Mouse (Mus musculus) embryonic facial prominence, embryonic 10.5 days (tissue): ENCODE measurements around the gene Gm28043. TPM values are rescaled to one million over a fixed set of nuclear protein-coding genes. Genes with fewer than 3 reads are reported as not detected.

Source experiments
- DNase-seq: peaks from one replicate; pipeline ENCODE4 v3.0.0-alpha.2; 2017; ENCODE audit warnings: low spot score
- H3K27ac ChIP-seq: fragments of 300-500 bp; sonication (generic); replicated peaks from 2 replicates; pipeline ENCODE4 v1.5.1; 2016; ENCODE audit warnings: mild to moderate bottlenecking
- H3K27me3 ChIP-seq: fragments of 300-500 bp; sonication (generic); replicated peaks from 2 replicates; pipeline ENCODE4 v1.6.1; 2016; ENCODE audit warnings: low read depth, mild to moderate bottlenecking; ENCODE audit not compliant: poor library complexity, severe bottlenecking
- H3K36me3 ChIP-seq: fragments of 300-500 bp; sonication (generic); replicated peaks from 2 replicates; pipeline ENCODE4 v1.6.1; 2016; ENCODE audit warnings: mild to moderate bottlenecking, moderate library complexity
- H3K4me1 ChIP-seq: fragments of 300-500 bp; sonication (generic); 2 replicates; pipeline ENCODE4 v1.6.1; 2016
- H3K4me3 ChIP-seq: fragments of 300-500 bp; sonication (generic); 2 replicates; pipeline ENCODE4 v1.5.1; 2016; ENCODE audit warnings: mild to moderate bottlenecking, moderate library complexity
- H3K9me3 ChIP-seq: fragments of 300-500 bp; sonication (generic); 2 replicates; pipeline ENCODE4 v1.6.1; 2016; ENCODE audit warnings: mild to moderate bottlenecking
- WGBS: fragments of 180-500 bp; shearing (Covaris S2); methylation state at CpG from one replicate; pipeline ENCODE4 v1.1.7; 2016; 5-methylcytosine and 5-hydroxymethylcytosine counted together
- polyA plus RNA-seq: library from polyadenylated mRNA; unstranded; fragments of >200 nt; fragmentation: Nextera tagmentation; extraction: Ambion mirVana; gene quantifications from 2 replicates; pipeline ENCODE4 v1.2.1, GENCODE M21; 2016

The Gm28043 gene
- polyA plus RNA-seq, 1 experiment from 2014 or later, result 3.5 TPM

DNA sequence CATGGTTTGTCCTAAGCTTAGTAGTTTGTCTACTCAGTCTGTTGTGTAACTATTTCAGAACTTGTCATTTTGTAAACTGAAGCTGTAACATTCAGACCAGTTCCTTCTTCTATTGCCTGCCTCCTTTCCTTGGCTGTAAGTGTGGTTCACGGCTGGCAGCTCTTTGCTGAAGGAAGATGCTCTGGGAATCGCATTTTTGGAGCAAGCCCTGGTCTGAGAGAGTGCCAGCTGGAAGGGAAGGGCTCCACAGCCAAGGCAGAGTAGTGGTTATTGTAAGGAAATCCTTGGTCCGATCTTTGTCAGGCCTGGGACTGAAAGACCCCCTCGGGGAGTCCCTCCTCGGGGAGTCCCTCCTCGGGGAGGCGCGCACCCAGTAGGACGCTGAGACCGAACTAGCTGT, 73.9 kb downstream of the Gm28043 start:
- 94% methylated on average over 10 of the region's 10 CpGs for WGBS
- Histone ChIP-seq H3K4me1 (no peaks in the 10 kb centered on the region), H3K36me3 (peaks cover 97% of the 10 kb centered on the region), H3K9me3 (no peaks in the 10 kb centered on the region), H3K27me3 (no peaks in the 10 kb centered on the region), H3K4me3 (no peak overlapping the region), H3K27ac (no peak overlapping the region)
- DNase-seq, result no peak

DNA sequence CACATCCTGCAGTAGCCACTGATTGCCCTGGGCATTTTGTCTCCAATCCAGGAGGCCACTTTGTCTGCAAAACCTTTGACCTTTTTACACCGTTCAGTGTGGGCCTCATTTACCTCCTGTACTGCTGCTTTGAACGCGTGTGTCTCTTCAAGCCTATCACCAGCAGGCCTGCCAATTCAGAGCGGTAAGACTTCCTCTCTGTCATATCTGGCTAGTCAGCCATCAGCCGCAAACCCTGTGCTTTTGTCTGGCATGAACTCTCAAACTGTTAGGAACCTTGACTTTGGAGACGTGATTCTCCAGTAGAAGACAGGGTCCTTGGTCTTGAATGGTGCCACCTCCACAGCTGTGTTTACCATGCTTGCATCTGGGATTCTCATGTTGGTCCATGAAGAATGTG, 75.6 kb downstream of the Gm28043 start:
- no peaks in the 10 kb centered on the region for H3K27me3 ChIP-seq
- H3K27ac ChIP-seq, result no peak overlapping the region
- H3K36me3 ChIP-seq, result peaks cover 97% of the 10 kb centered on the region
- no peak overlapping the region for H3K4me3 ChIP-seq
- H3K9me3 ChIP-seq, result no peaks in the 10 kb centered on the region
- no peaks in the 10 kb centered on the region for H3K4me1 ChIP-seq
- DNase-seq, result no peak
- 83% methylated on average over 6 of the region's 6 CpGs for WGBS

DNA sequence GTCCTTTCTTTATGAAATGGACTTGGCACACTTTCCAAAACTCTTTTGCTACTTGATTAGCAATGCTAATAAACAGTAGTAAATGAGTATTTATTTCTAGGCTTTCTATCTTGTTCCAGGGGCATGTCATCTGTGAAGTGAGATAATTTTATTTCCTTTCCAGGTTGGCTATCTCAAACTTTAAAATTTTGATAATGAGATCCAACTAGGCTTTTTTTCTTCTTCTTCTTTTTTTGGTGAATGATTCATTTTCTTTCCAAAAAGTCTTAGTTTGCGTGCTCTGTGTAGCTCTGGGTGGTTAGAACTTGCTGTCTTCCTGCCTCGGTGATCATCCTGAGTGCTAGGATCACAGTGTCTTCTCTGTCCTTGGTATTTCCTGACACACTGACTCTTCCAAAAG, 78.2 kb downstream of the Gm28043 start:
- H3K36me3 ChIP-seq, result peaks cover 97% of the 10 kb centered on the region
- 93% methylated on average over 2 of the region's 2 CpGs for WGBS

DNA sequence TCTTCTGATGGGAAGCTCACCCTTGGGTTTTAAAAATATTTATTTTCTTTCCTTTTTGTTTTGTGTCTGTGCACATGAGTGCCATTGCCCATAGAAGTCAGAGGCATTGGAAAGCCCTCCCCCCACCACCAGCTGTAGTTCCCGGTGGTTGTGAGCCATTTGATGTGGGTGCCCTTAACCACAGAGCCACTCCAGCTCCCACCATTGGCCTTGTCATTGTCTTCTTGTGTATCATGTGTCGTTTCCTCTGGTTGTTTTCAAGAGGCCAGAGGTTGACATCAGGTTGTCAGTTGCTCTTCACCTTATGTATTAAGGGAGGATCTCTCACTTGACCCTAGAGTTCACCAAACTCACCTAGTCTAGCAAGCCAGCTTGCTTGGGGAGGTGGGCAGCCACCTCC, 78.9 kb downstream of the Gm28043 start:
- no peak overlapping the region for H3K4me3 ChIP-seq
- 81% methylated on average over 2 of the region's 2 CpGs for WGBS
- H3K27ac ChIP-seq, result no peak overlapping the region
- peaks cover 97% of the 10 kb centered on the region for H3K36me3 ChIP-seq
- H3K27me3 ChIP-seq, result no peaks in the 10 kb centered on the region
- H3K4me1 ChIP-seq, result no peaks in the 10 kb centered on the region
- H3K9me3 ChIP-seq, result no peaks in the 10 kb centered on the region
- no peak for DNase-seq

More for the DNA sequence above, 78.2 kb downstream of the Gm28043 start:
- Histone ChIP-seq H3K27me3 (no peaks in the 10 kb centered on the region), H3K4me1 (no peaks in the 10 kb centered on the region), H3K27ac (no peak overlapping the region), H3K4me3 (no peak overlapping the region), H3K9me3 (no peaks in the 10 kb centered on the region)
- no peak for DNase-seq

GRCm38 (mm10) chr17:29694516-29694915, 79.8 kb downstream of the Gm28043 start:
- Histone ChIP-seq H3K9me3 (no peaks in the 10 kb centered on the region), H3K4me1 (no peaks in the 10 kb centered on the region), H3K27ac (no peak overlapping the region), H3K36me3 (peaks cover 98% of the 10 kb centered on the region), H3K4me3 (no peak overlapping the region), H3K27me3 (no peaks in the 10 kb centered on the region)
- no peak for DNase-seq
- whole genome bisulfite sequencing, result 84% methylated on average over 4 of the region's 4 CpGs

- Histone ChIP-seq H3K9me3 (no peaks in the 10 kb centered on the region), H3K27ac (no peak overlapping the region), H3K36me3 (peaks cover 98% of the 10 kb centered on the region), H3K4me3 (no peak overlapping the region), H3K27me3 (no peaks in the 10 kb centered on the region), H3K4me1 (no peaks in the 10 kb centered on the region)
- 94% methylated on average over 8 of the region's 8 CpGs for WGBS
- no peak for DNase-seq
Observed at GRCm38 (mm10) chr17:29696940-29697339, 82.3 kb downstream of the Gm28043 start.

GRCm38 (mm10) chr17:29698421-29698820, 83.7 kb downstream of the Gm28043 start:
- H3K9me3 ChIP-seq, result no peaks in the 10 kb centered on the region
- DNase-seq, result no peak
- H3K4me3 ChIP-seq, result no peak overlapping the region
- H3K4me1 ChIP-seq, result no peaks in the 10 kb centered on the region
- H3K36me3 ChIP-seq, result peaks cover 100% of the 10 kb centered on the region
- WGBS, result 92% methylated on average over 6 of the region's 6 CpGs
- H3K27ac ChIP-seq, result no peak overlapping the region
- no peaks in the 10 kb centered on the region for H3K27me3 ChIP-seq

DNA sequence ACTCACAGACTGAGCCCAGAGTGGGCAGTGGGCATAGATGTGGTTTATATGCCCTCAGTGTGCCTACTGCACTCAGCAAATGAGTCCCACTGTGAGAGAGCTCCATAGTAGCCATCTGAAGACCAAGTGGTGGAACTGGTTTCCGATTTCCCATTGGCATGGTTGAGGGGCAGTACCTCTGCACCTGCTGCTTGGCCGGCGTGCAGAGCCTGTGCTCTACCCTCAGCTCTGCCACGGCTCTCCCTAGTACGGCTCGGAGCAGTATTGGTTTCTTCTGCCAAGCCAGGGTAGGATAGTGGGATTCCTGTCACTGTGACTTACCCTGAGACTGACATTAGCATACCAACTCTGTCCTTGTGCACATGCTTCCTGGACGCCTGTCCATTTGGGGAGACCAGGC, 85.9 kb downstream of the Gm28043 start:
- no peak overlapping the region for H3K4me3 ChIP-seq
- DNase-seq, result no peak
- H3K36me3 ChIP-seq, result peaks cover 98% of the 10 kb centered on the region
- no peaks in the 10 kb centered on the region for H3K27me3 ChIP-seq
- H3K27ac ChIP-seq, result no peak overlapping the region
- no peaks in the 10 kb centered on the region for H3K9me3 ChIP-seq
- 92% methylated on average over 7 of the region's 7 CpGs for WGBS
- no peaks in the 10 kb centered on the region; the same call in 1 of the 2 replicates for H3K4me1 ChIP-seq

GRCm38 (mm10) chr17:29702938-29703710, 88.4 kb downstream of the Gm28043 start:
- H3K4me3 ChIP-seq, result no peak overlapping the region
- no peak overlapping the region for H3K27ac ChIP-seq
- DNase-seq, result no peak
- 85% methylated on average over 4 of the region's 4 CpGs for WGBS
- peaks cover 81% of the 10 kb centered on the region for H3K36me3 ChIP-seq
- H3K27me3 ChIP-seq, result no peaks in the 10 kb centered on the region
- peaks cover 17% of the 10 kb centered on the region for H3K4me1 ChIP-seq
- no peaks in the 10 kb centered on the region for H3K9me3 ChIP-seq

DNA sequence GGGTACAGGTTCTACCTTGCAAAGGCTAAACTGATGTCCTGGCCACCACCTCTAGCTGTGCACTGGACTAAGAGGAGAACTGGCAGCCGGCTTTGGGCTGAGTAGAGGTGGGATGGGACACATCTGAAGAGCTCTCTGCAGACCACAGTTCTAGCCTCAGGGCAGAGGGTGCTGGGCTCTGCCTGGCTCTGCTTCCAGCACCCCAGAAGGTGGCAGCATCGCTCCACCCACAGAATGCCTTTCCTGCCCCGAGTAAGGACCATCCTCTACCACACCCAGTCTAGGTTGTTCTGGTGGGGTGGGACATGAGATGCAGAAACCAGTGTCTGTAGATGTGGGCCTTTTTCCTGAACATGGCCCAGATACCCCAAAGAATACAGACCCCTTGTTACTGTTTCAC, 90.1 kb downstream of the Gm28043 start:
- Histone ChIP-seq H3K27me3 (no peaks in the 10 kb centered on the region), H3K4me3 (no peak overlapping the region), H3K9me3 (no peaks in the 10 kb centered on the region), H3K36me3 (peaks cover 66% of the 10 kb centered on the region), H3K27ac (0 out of 2 replicates have a peak overlapping the region, but pooled peaks have one; percentile 31), H3K4me1 (peaks cover 32% of the 10 kb centered on the region)
- DNase-seq, result peak; percentile 74
- WGBS, result 36% methylated on average over 3 of the region's 3 CpGs

DNA sequence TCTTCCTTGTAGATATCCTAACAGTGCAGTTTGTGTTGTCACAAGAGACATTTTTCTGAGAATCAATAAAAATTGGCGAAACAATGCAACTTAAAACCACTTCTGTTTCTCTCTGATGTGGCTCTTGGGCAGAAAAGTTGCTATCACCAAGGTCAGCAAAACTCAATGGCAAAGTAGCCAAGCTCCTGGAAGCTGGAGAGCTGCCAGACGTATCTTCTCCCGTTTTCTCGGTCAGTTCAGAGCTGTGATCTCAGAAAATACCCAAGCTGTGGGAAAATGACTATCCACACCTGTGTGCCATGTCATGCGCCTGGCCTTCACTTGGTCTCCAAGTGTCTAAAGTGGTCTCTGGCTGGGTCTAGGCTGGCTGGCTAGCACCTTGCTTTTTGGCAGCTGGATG, 91.2 kb downstream of the Gm28043 start:
- DNase-seq, result no peak
- no peaks in the 10 kb centered on the region for H3K9me3 ChIP-seq
- no peaks in the 10 kb centered on the region for H3K27me3 ChIP-seq
- WGBS, result 91% methylated on average over 5 of the region's 5 CpGs
- H3K4me3 ChIP-seq, result no peak overlapping the region
- H3K36me3 ChIP-seq, result peaks cover 62% of the 10 kb centered on the region
- 0 out of 2 replicates have a peak overlapping the region, but pooled peaks have one; percentile 11 for H3K27ac ChIP-seq
- H3K4me1 ChIP-seq, result peaks cover 41% of the 10 kb centered on the region

DNA sequence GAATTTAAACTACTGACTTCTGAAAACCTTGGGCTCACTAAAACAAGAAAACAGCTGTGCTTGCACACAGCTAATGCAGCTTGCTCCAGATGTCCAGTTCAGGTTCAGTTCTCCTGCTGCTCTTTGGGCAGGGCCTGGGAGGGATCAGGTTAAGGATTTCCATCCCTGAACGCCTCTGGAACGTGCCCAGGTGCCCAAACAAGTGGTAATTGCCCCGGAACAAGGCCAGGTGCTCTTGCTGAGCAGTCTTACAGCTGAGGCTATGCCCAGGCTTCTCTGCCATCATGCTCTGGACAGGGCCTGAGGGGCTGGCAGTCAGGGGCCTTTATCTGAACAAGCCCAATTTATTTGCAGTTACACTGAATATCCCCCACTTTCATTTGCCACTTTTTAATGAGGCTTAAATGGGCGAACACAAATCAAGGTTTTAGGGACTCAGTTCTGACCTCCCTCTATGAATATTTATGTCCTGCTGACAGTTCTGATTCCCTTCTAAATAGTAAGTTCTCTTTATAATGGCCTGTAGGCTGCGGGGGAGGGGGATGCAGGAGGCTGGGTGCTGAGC, 92.4 kb downstream of the Gm28043 start:
- H3K27me3 ChIP-seq, result no peaks in the 10 kb centered on the region
- 59% methylated on average over 5 of the region's 5 CpGs for WGBS

DNA sequence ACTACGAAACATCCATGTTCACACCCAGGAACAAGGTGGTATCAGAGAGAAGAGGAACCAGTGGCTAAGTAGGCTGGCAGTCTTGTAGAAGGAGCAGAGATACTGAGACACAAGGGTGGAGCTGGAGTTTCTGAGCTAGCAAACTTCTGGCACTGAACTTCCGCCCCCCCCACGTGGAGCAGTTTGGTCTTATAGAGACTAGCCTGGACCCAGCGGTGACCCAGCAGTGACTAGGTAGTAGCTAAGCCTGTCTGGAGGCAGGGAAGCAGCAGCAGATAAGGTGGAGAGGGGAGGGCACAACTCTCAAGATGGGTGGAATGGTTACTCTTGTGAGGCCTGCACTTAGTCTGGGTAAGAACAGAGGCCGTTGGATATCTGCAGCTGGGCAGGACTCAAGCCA, 94.1 kb downstream of the Gm28043 start:
- Histone ChIP-seq H3K4me3 (no peak overlapping the region), H3K27ac (peak overlapping the region; percentile 31; the same call in 1 of the 2 replicates), H3K9me3 (no peaks in the 10 kb centered on the region), H3K27me3 (no peaks in the 10 kb centered on the region), H3K36me3 (peaks cover 36% of the 10 kb centered on the region), H3K4me1 (peaks cover 55% of the 10 kb centered on the region)
- WGBS, result 88% methylated on average over 5 of the region's 5 CpGs
- DNase-seq, result no peak

More for the DNA sequence above, 92.4 kb downstream of the Gm28043 start:
- DNase-seq, result no peak
- Histone ChIP-seq H3K9me3 (no peaks in the 10 kb centered on the region), H3K36me3 (peaks cover 53% of the 10 kb centered on the region), H3K4me3 (no peak overlapping the region), H3K27ac (0 out of 2 replicates have a peak overlapping the region, but pooled peaks have one; percentile 11), H3K4me1 (peaks cover 48% of the 10 kb centered on the region)
